Mouse (Mus musculus) bone marrow, adult 2 months (tissue): ENCODE measurements around the gene Rpp25l.

Source experiments
- CTCF ChIP-seq: fragments of 200-500 bp; IDR thresholded peaks from 2 replicates; pipeline ENCODE4 v1.5.1; 2011; ENCODE audit warnings: low read length, control low read depth; ENCODE audit not compliant: control insufficient read depth, insufficient read depth
- POLR2A ChIP-seq: fragments of 200-500 bp; IDR thresholded peaks from 2 replicates; pipeline ENCODE4 v1.6.1; 2011; ENCODE audit warnings: low read depth, mild to moderate bottlenecking, control low read depth, low read length, borderline replicate concordance; ENCODE audit not compliant: control insufficient read depth

DNA sequence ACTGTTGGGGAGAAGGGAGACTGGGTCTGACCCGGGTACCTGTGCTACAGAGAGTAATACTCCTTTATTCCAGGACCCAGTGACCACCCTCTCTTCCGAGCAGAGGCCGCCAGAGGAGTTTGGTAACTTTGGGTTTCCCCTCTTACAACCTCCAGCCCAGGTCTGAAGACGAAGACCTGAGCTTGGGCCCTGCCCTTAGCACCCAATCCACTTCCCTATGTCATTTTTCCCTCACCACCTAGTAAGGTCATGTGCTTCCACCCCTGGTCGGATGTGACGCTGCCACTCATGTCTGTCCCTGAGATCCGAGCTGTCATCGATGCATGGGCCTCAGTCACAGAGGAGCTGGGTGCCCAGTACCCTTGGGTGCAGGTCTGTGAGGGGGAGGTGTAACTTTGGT lies 43.1 kb upstream of the Rpp25l start:
- TF ChIP-seq CTCF (no peak), POLR2A (no peak)
